Mouse (Mus musculus): ENCODE measurements around the gene Hivep1. TPM values are rescaled to one million over a fixed set of nuclear protein-coding genes. Genes with fewer than 3 reads are reported as not detected.

Hivep1 gene
- polyA plus RNA-seq, 1 experiment, result 38.2 TPM

- TF ChIP-seq FLI1 (IDR thresholded peaks at IDR 0.05; ENCODE audit: low read length) (no peak), GATA1 (IDR thresholded peaks at IDR 0.05; ENCODE audit: borderline replicate concordance, low read length) (no peak)
- H3K4me3 ChIP-seq (replicated peaks), result peak overlapping the region; percentile 68
- H3K4me1 ChIP-seq, result peaks cover 97% of the 10 kb centered on the region
- no peaks in the 10 kb centered on the region for H3K27me3 ChIP-seq (replicated peaks)
- peaks cover 79% of the 10 kb centered on the region for H3K36me3 ChIP-seq (replicated peaks; ENCODE audit: low read length)
- no peaks in the 10 kb centered on the region for H3K9me3 ChIP-seq
Measured at GRCm38 (mm10) chr13:42073285-42073684, 21.5 kb downstream of the Hivep1 start.

- Histone ChIP-seq H3K27me3 (replicated peaks) (no peaks in the 10 kb centered on the region), H3K4me3 (replicated peaks) (no peak overlapping the region), H3K9me3 (no peaks in the 10 kb centered on the region), H3K4me1 (peaks cover 97% of the 10 kb centered on the region), H3K36me3 (replicated peaks; ENCODE audit: low read length) (peaks cover 79% of the 10 kb centered on the region)
- TF ChIP-seq FLI1 (IDR thresholded peaks at IDR 0.05; ENCODE audit: low read length) (no peak), GATA1 (IDR thresholded peaks at IDR 0.05; ENCODE audit: borderline replicate concordance, low read length) (no peak)
Measured at GRCm38 (mm10) chr13:42075546-42075945, 23.7 kb downstream of the Hivep1 start.

GRCm38 (mm10) chr13:42076751-42077302 lies 25.0 kb downstream of the Hivep1 start:
- no peaks in the 10 kb centered on the region for H3K27me3 ChIP-seq (replicated peaks)
- no peaks in the 10 kb centered on the region for H3K9me3 ChIP-seq
- H3K36me3 ChIP-seq (replicated peaks; ENCODE audit: low read length), result peaks cover 81% of the 10 kb centered on the region
- no peak overlapping the region for H3K4me3 ChIP-seq (replicated peaks)
- TF ChIP-seq GATA1 (IDR thresholded peaks at IDR 0.05; ENCODE audit: borderline replicate concordance, low read length) (no peak), FLI1 (IDR thresholded peaks at IDR 0.05; ENCODE audit: low read length) (no peak)
- H3K4me1 ChIP-seq, result peaks cover 97% of the 10 kb centered on the region

- Histone ChIP-seq H3K4me1 (peaks cover 94% of the 10 kb centered on the region), H3K36me3 (replicated peaks; ENCODE audit: low read length) (peaks cover 88% of the 10 kb centered on the region), H3K4me3 (replicated peaks) (no peak overlapping the region), H3K27me3 (replicated peaks) (no peaks in the 10 kb centered on the region), H3K9me3 (no peaks in the 10 kb centered on the region)
- TF ChIP-seq FLI1 (IDR thresholded peaks at IDR 0.05; ENCODE audit: low read length), result no peak
- no peak for TF ChIP-seq GATA1 (IDR thresholded peaks at IDR 0.05; ENCODE audit: borderline replicate concordance, low read length)
Measured at GRCm38 (mm10) chr13:42077629-42078028, 25.8 kb downstream of the Hivep1 start.

- TF ChIP-seq FLI1 (IDR thresholded peaks at IDR 0.05; ENCODE audit: low read length) (no peak), GATA1 (IDR thresholded peaks at IDR 0.05; ENCODE audit: borderline replicate concordance, low read length) (no peak)
- H3K27me3 ChIP-seq (replicated peaks), result no peaks in the 10 kb centered on the region
Measured at GRCm38 (mm10) chr13:42080131-42080916, 28.5 kb downstream of the Hivep1 start.

GRCm38 (mm10) chr13:42088339-42088738 lies 36.5 kb downstream of the Hivep1 start:
- Histone ChIP-seq H3K9me3 (no peaks in the 10 kb centered on the region), H3K4me1 (peaks cover 69% of the 10 kb centered on the region), H3K4me3 (replicated peaks) (peak overlapping the region; percentile 69), H3K27me3 (replicated peaks) (no peaks in the 10 kb centered on the region), H3K36me3 (replicated peaks; ENCODE audit: low read length) (peaks cover 48% of the 10 kb centered on the region)
- TF ChIP-seq FLI1 (IDR thresholded peaks at IDR 0.05; ENCODE audit: low read length) (no peak), GATA1 (IDR thresholded peaks at IDR 0.05; ENCODE audit: borderline replicate concordance, low read length) (no peak)

More at GRCm38 (mm10) chr13:42080131-42080916, 28.5 kb downstream of the Hivep1 start:
- Histone ChIP-seq H3K9me3 (no peaks in the 10 kb centered on the region), H3K36me3 (replicated peaks; ENCODE audit: low read length) (peaks cover 77% of the 10 kb centered on the region), H3K4me3 (replicated peaks) (peak overlapping the region; percentile 67), H3K4me1 (peaks cover 73% of the 10 kb centered on the region)

- TF ChIP-seq FLI1 (IDR thresholded peaks at IDR 0.05; ENCODE audit: low read length), result no peak
- TF ChIP-seq GATA1 (IDR thresholded peaks at IDR 0.05; ENCODE audit: borderline replicate concordance, low read length), result no peak
- Histone ChIP-seq H3K4me1 (peaks cover 76% of the 10 kb centered on the region), H3K36me3 (replicated peaks; ENCODE audit: low read length) (peaks cover 44% of the 10 kb centered on the region), H3K27me3 (replicated peaks) (no peaks in the 10 kb centered on the region), H3K9me3 (no peaks in the 10 kb centered on the region), H3K4me3 (replicated peaks) (peak overlapping the region; percentile 54)
Measured at GRCm38 (mm10) chr13:42089025-42089424, 37.2 kb downstream of the Hivep1 start.

GRCm38 (mm10) chr13:42090751-42091150 lies 38.9 kb downstream of the Hivep1 start:
- TF ChIP-seq FLI1 (IDR thresholded peaks at IDR 0.05; ENCODE audit: low read length) (no peak), GATA1 (IDR thresholded peaks at IDR 0.05; ENCODE audit: borderline replicate concordance, low read length) (no peak)
- H3K36me3 ChIP-seq (replicated peaks; ENCODE audit: low read length), result peaks cover 44% of the 10 kb centered on the region
- peaks cover 85% of the 10 kb centered on the region for H3K4me1 ChIP-seq
- H3K27me3 ChIP-seq (replicated peaks), result no peaks in the 10 kb centered on the region
- no peak overlapping the region for H3K4me3 ChIP-seq (replicated peaks)
- no peaks in the 10 kb centered on the region for H3K9me3 ChIP-seq

GRCm38 (mm10) chr13:42092392-42093139 lies 40.7 kb downstream of the Hivep1 start:
- Histone ChIP-seq H3K27me3 (replicated peaks) (no peaks in the 10 kb centered on the region), H3K9me3 (no peaks in the 10 kb centered on the region), H3K4me3 (replicated peaks) (no peak overlapping the region), H3K4me1 (peaks cover 93% of the 10 kb centered on the region), H3K36me3 (replicated peaks; ENCODE audit: low read length) (peaks cover 38% of the 10 kb centered on the region)
- TF ChIP-seq FLI1 (IDR thresholded peaks at IDR 0.05; ENCODE audit: low read length), result no peak
- TF ChIP-seq GATA1 (IDR thresholded peaks at IDR 0.05; ENCODE audit: borderline replicate concordance, low read length), result no peak

Measured in megakaryocyte, embryonic 14.5 days (primary cell).